Mouse (Mus musculus) monocyte, adult 2 months (primary cell): ENCODE measurements around the gene Dnah7a.
"Not testable (repeated sequence)": the region's sequence is repeated elsewhere in the genome, so short reads cannot be mapped to it uniquely, and the experiment has no call there.

Source experiments
- DNase-seq, 2 experiments: peaks; one replicate each; pipeline ENCODE4 v3.0.0; 2022; ENCODE audit warnings: low spot score in 2 of 2, low read depth in 1 of 2

The Dnah7a gene

DNA sequence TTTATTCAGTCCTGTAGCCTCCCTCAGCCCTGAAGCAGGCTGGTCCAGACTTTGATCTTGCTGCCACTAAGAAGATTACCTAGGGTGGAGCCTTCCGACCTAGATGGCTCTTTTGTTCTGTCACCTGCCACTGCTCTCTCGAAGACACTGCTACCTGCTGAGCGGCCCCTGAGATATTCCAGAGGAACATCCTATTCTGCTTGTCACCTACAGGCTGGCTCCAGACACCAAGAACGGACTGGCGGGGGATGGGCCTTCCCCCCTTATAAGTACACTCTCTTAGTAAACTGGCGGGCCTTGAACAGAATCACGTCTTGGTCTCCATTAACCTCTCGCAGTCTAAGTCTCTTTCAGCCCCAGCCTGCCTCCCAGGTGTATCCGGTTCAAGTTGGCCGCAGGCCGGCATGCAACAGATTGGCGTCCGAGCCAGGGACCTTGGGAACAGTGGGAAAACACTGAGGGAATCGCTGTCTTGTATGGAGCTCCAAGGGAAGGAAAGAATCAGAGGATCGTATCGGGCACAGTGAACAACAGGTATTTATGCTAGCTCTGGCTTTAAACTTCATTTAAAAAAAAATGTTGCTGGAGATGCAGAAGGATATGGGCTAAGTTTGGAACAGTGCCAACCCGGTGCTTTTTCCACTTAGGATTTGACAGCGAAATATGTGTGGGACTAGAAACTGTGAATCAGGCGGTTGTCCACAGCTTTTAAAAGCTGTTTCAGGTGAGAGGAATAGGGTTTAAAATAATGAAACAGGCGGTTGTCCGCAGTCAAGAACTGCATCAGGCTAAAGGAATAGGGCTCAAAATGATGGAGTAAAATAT is 312.4 kb downstream of the Dnah7a start:
- DNase-seq, result not testable (repeated sequence)

DNA sequence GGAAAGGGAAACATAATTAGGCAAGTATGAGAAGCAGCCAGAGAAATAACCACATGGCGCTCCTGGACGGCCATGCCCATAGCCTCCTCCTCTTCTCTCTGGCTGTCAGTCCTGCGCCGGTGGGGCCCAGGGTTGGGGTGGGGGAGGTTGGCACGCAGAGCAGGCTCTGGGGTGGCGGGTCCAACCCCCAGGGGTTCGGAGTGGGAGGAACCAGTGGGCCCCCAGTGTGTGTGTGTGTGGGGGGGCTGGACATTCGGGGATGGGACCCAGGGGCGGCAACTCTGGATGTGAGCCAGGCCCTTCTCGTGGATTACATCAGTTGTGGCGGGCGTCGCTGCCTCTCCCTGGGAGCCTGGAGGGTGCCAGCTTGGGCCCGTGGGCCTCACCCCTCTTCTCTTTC is 317.8 kb downstream of the Dnah7a start:
- no peak for DNase-seq

DNA sequence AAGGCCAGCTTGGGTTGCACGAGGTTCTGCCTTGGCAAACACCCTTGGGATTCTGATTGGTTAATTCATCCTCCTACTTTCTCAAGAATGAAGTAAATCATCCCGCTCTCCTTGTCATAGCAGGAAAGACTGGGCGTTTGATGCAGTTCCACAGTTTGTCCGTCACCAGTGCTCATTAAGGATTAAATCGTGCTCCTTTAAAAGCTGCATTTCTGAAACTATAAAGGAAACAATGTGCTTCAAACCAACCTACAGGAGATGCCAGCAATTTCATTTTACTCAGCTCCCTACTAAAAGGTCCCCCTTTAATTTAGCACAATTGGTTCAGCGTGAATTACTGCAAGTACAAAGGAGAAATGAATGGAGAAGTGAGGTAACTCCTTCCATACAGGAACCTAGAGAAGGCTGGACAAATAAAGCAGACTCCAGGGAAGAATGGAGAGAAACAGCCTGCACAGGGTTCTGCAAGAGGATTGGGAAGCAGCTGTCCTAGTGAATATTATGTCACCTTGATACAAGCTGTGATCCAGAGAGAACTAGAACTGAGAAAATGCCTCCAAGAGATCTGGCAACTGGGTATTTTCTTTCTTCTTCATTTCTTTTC is 322.4 kb downstream of the Dnah7a start:
- DNase-seq, result no peak

DNA sequence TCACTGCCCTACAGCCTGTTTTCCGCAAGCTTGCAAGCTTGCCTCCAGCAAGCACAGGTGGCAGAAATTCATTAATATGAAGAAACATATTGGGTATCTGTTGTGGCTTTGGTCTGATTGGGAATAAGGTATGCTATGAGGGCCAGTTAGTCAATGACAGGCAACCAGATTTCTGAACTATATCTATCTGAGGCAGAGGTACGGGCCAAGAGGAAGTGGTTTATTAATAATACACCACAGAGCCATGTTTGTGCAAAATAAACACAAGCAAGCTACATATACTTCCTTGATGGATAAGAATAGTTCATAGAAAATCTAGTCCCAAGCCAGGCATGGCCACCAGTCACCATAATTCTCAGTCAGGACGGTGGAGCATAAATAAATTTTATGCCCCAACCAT is 328.9 kb downstream of the Dnah7a start:
- DNase-seq, result no peak

DNA sequence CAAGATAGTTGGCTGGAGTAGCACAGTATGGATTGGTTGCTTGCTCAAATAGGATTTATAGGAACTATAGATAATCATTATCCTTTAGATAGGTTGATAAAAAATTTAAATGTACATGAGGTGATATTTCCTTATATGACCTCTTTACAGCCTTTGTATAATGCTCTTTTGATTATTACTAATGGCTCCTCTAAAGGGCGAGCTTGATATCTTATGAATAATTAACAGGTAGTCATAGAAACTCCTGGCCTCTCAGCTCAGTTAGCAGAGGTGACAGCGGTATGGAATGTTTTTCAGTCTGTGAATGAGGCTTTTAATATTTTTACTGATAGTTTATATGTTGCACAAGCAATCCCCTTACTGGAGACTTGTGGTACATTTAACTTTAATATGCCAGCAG is 330.6 kb downstream of the Dnah7a start:
- not testable (repeated sequence) for DNase-seq

DNA sequence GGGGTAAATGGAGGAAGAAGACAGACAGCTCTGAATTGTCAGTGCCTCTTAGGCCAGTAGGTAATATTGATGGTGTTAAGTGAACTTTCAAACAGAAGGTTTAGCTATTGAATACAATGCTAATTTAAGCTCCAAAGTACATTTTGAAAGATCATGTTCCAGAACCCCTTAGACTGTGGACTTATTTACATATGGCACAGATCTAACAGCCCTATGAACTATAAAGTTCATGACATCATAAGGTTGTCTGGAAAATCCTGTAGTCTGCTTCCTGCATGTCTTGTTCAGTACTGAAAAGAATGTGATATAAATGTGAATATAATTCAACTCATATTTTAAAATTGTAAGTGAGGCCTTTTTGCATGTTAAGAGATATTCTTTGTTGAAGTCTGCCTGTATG is 347.6 kb downstream of the Dnah7a start:
- DNase-seq, result no peak

DNA sequence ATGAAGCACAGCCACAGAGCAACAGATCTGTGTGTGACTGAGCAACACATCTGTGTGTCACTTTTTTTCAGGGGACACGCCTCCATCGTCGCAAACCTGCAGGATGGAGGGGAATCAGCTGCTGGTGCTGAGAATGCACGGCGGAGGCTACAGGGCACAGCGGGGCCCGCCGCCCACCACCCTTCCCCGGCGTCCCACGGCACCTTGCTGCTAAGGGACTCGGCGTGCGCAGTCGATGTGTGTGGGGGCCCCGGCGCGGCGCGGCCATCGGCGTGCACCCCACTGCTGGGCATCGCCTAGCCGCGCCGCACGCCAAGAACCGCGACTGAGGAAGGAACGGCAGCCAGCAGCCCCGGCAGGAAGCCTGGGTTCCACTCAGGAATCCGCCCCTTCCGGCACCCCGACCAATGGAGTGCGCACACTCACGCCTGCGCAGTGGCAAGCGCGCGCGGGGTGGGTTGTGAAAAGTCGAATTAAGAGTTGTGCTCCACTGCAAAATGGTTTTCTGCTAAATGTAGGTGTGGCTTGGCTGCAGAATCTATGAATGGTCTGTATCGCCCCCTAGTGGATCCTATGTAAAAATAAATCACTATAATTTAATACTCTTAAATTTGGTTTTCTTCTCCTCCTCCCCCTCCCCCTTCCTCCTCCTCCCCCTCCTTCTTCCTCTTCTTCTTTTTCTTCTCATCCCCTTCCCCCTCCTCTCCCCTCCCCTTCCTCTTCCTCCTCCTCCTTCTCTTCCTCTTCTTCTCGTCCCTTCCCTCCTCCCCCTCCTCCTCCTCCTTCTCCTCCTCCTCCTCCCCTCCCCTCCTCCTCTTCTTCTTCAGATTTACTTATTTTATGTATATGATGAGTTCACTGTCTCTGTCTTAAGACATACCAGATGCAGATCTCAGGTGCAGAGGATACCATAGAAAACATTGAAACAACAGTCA is 354.0 kb downstream of the Dnah7a start, which contains the start of the genes Asdurf, Gm28551 and Asnsd1:
Gene Asdurf, minus strand, starts transcription at position 293 of the 935 bp plus-strand sequence.
Gene Gm28551, minus strand, starts transcription at position 341 of the 935 bp plus-strand sequence.
Gene Asnsd1, minus strand, starts transcription at position 426 of the 935 bp plus-strand sequence.
- DNase-seq, result peak; percentile 96 to 97
